Mouse (Mus musculus) hindbrain, embryonic 15.5 days (tissue): ENCODE results near the gene Gm13090. TPM values are rescaled to one million over a fixed set of nuclear protein-coding genes. Genes with fewer than 3 reads are reported as not detected.

Experiments
- ATAC-seq: fragments of 200-750 bp; cut with Nextera tagmentation; 2 replicates; pipeline ENCODE4 v1.8.0; 2017; ENCODE audit warnings: low read depth, moderate number of reproducible peaks, moderate TSS enrichment; ENCODE audit not compliant: low FRiP score
- H3K27ac ChIP-seq: fragments of 300-500 bp; sonication (generic); replicated peaks from 2 replicates; pipeline ENCODE4 v1.5.1; 2015; ENCODE audit warnings: mild to moderate bottlenecking, inconsistent platforms
- H3K27me3 ChIP-seq: fragments of 300-500 bp; sonication (generic); 2 replicates; pipeline ENCODE4 v1.6.1; 2015; ENCODE audit warnings: control low read depth, inconsistent platforms
- H3K36me3 ChIP-seq: fragments of 300-500 bp; sonication (generic); 2 replicates; pipeline ENCODE4 v1.6.1; 2015; ENCODE audit warnings: control low read depth, inconsistent platforms
- H3K4me1 ChIP-seq: fragments of 300-500 bp; sonication (generic); replicated peaks from 2 replicates; pipeline ENCODE4 v1.6.1; 2015; ENCODE audit warnings: control low read depth, inconsistent platforms
- H3K4me2 ChIP-seq: fragments of 300-500 bp; sonication (generic); 2 replicates; pipeline ENCODE4 v1.6.1; 2015; ENCODE audit warnings: moderate library complexity, mild to moderate bottlenecking, inconsistent platforms
- H3K4me3 ChIP-seq: fragments of 300-500 bp; sonication (generic); 2 replicates; pipeline ENCODE4 v1.5.1; 2015; ENCODE audit warnings: mild to moderate bottlenecking, inconsistent platforms
- H3K9ac ChIP-seq: fragments of 300-500 bp; sonication (generic); 2 replicates; pipeline ENCODE4 v1.6.1; 2015; ENCODE audit warnings: inconsistent platforms
- H3K9me3 ChIP-seq: fragments of 300-500 bp; sonication (generic); 2 replicates; pipeline ENCODE4 v1.6.1; 2016; ENCODE audit warnings: control low read depth, inconsistent platforms
- WGBS: fragments of 180-500 bp; shearing (Covaris S2); methylation state at CpG from one replicate; pipeline ENCODE4 v1.1.7; 2015; 5-methylcytosine and 5-hydroxymethylcytosine counted together
- polyA plus RNA-seq: library from polyadenylated mRNA; unstranded; fragments of >200 nt; fragmentation: Nextera tagmentation; extraction: Ambion mirVana; gene quantifications from 2 replicates; pipeline ENCODE4 v1.2.1, GENCODE M21; 2015

Gm13090 gene
- polyA plus RNA-seq, 1 experiment from 2014 or later: not detected

DNA sequence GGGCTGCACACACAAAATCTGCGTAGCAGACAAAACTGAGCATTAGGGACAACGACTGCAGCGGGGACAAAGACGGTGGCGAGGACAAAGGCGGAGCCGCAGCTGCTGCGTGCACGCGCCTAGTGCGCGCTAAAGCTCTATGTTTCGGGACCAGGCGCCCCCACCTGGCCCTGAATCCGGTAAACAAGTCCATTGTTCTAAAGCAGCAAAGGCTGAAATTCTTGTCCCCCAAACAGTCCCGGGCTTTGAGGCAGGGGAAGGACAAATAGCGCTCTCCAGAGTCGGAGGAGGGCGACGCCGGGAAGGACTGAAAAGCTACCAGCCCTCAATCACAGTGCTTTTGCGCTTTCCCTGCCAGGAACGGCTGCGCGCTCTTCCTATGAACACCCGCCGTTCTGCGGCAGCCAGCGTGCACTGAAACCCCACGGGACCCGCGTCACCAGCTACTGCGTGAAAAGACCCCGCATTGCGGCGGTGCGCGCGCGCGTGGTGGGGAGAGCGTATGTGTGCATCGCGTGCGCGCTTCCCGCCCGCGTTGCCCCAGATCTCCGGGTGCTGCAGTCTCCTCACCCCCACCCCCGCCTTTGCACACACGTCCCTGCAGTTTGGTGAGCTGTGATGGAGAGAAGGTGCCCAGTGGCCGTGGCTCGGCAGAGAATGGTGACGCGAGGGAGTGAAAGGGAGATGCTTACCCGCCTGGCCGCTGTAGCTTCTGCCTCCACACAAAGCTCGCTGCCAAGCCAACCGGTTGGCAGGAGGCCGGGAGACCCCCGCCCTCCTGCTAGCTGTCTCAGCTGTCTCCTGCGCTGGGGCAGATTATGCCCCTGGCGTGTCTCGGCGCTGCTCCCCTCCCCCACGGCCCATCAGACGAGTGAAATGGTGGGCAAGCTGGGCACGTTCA is 39.5 kb downstream of the Gm13090 start:
- Histone ChIP-seq H3K27me3 (no peaks in the 10 kb centered on the region), H3K27ac (peak overlapping the region; percentile 99), H3K4me1 (peaks cover 51% of the 10 kb centered on the region), H3K36me3 (no peaks in the 10 kb centered on the region), H3K9me3 (no peaks in the 10 kb centered on the region), H3K4me2 (peak overlapping the region; percentile 69), H3K4me3 (peak overlapping the region; percentile 45), H3K9ac (peak overlapping the region; percentile 74)
- WGBS: under 1% methylated on average over 68 of the region's 69 CpGs
- ATAC-seq: peak; percentile 83

DNA sequence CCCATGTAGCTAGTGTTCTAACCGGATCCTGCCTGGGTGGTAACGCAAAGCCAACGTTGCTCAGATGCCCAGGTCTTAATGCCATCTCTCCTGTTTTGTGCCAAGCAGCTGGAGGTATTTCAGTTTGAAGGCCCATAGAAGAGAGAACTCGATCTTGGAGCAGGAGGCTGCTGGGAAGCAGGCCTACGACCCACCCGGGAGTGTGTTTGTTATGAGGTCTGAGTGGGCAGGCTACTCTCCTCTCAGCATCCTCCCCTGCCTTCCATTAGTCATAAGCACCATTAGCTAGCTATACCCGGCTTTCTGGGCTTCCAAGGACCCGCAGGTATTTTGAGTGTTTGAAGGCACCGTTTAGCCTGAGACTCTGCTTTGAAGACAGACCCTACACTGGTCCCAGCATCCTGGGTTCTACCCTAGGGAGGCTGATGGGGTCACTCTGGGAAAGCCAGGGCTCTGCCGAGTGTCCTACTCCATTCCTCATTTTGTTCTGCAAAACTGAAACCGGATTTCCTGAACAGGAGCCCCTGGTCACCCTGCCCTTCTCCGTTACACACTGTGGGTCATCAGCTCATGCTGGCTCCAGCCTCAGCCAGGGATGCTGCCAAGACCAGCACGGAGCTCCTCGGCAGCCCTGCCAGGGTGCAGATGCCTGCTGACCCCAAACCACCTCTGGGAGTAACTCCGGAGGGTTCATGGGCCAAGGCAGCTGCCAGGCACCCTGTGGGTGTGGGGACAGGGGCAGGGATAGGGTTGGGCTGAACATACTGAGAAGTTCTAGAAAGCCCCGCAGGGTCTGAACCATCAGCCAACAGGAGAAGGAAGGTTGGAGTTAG is 40.6 kb downstream of the Gm13090 start:
- peak overlapping the region; percentile 74 for H3K9ac ChIP-seq
- no peaks in the 10 kb centered on the region for H3K27me3 ChIP-seq
- peak overlapping the region; percentile 45 for H3K4me3 ChIP-seq
- H3K27ac ChIP-seq: peak overlapping the region; percentile 99
- WGBS: 43% methylated on average over 16 of the region's 16 CpGs
- no peaks in the 10 kb centered on the region for H3K9me3 ChIP-seq
- H3K4me2 ChIP-seq: peak overlapping the region; percentile 69
- peaks cover 51% of the 10 kb centered on the region for H3K4me1 ChIP-seq
- no peaks in the 10 kb centered on the region for H3K36me3 ChIP-seq
- no peak for ATAC-seq

GRCm38 (mm10) chr4:151130756-151131490 is 41.6 kb downstream of the Gm13090 start:
- H3K36me3 ChIP-seq: no peaks in the 10 kb centered on the region
- H3K27ac ChIP-seq: peak overlapping the region; percentile 99
- H3K4me3 ChIP-seq: no peak overlapping the region
- no peak overlapping the region for H3K4me2 ChIP-seq
- no peaks in the 10 kb centered on the region for H3K9me3 ChIP-seq
- H3K27me3 ChIP-seq: no peaks in the 10 kb centered on the region
- WGBS: 48% methylated on average over 9 of the region's 9 CpGs
- ATAC-seq: no peak
- no peak overlapping the region for H3K9ac ChIP-seq
- H3K4me1 ChIP-seq: peaks cover 51% of the 10 kb centered on the region

DNA sequence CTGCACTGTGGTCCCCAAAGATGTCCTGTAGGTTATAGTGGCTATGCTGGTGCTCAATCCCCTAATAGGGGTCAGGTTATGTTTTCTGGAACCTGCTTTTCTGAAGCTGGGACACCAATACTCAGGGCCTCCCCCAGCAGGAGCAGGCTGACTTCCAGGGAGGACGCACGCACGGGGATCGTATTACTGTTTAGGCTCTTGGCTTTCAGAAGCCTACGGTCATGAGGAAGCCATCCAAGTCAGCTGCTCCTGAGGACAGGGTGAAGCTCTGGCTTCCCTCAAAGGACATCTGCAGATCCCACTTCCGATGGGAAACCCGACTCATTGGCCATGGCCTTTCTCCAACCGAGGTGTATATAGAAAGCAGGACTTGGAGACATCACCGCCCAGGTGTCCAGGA is 43.1 kb downstream of the Gm13090 start:
- H3K9ac ChIP-seq: no peak overlapping the region
- no peak overlapping the region for H3K4me3 ChIP-seq
- H3K9me3 ChIP-seq: no peaks in the 10 kb centered on the region
- no peak overlapping the region for H3K27ac ChIP-seq
- H3K36me3 ChIP-seq: no peaks in the 10 kb centered on the region
- no peak for ATAC-seq
- H3K27me3 ChIP-seq: no peaks in the 10 kb centered on the region
- peaks cover 36% of the 10 kb centered on the region for H3K4me1 ChIP-seq
- WGBS: 81% methylated on average over 9 of the region's 9 CpGs
- H3K4me2 ChIP-seq: no peak overlapping the region

- WGBS: 57% methylated on average over 4 of the region's 4 CpGs
- ATAC-seq: no peak
- Histone ChIP-seq H3K4me2 (no peak overlapping the region), H3K9ac (no peak overlapping the region), H3K36me3 (no peaks in the 10 kb centered on the region), H3K27ac (no peak overlapping the region), H3K9me3 (no peaks in the 10 kb centered on the region), H3K27me3 (no peaks in the 10 kb centered on the region), H3K4me1 (peaks cover 38% of the 10 kb centered on the region), H3K4me3 (no peak overlapping the region)
Observed at GRCm38 (mm10) chr4:151133760-151134159, 44.4 kb downstream of the Gm13090 start.

DNA sequence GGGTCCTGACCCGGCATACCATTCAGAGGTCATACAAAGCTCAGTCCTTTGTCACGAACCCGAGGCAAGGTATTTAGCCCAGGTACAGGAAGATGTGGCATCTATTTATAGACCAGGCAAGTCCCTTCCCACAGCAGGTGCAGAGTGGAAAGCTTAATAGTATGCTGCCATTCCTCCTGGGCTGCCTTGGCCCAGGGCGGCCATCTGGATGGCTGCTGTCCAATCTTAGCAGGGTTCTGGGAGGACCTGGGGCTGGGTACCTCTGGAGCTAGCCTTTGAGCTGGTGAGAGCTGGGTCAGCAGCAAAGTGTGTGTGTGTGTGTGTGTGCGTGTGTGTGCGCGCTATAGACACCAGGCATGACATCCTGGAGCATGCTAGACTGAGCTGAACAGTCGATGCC is 46.1 kb downstream of the Gm13090 start:
- Histone ChIP-seq H3K4me1 (peaks cover 41% of the 10 kb centered on the region), H3K4me3 (no peak overlapping the region), H3K9ac (no peak overlapping the region), H3K27me3 (no peaks in the 10 kb centered on the region), H3K9me3 (no peaks in the 10 kb centered on the region), H3K4me2 (no peak overlapping the region), H3K36me3 (no peaks in the 10 kb centered on the region), H3K27ac (no peak overlapping the region)
- no peak for ATAC-seq
- WGBS: 80% methylated on average over 8 of the region's 8 CpGs

GRCm38 (mm10) chr4:151137701-151138100 is 48.3 kb downstream of the Gm13090 start:
- H3K9me3 ChIP-seq: no peaks in the 10 kb centered on the region
- H3K4me2 ChIP-seq: peak overlapping the region; percentile 22; the same call in 1 of the 2 replicates
- H3K27me3 ChIP-seq: no peaks in the 10 kb centered on the region
- ATAC-seq: no peak
- H3K4me1 ChIP-seq: peaks cover 44% of the 10 kb centered on the region
- no peak overlapping the region for H3K9ac ChIP-seq
- peak overlapping the region; percentile 37 for H3K27ac ChIP-seq
- WGBS: 40% methylated on average over 5 of the region's 5 CpGs
- no peak overlapping the region for H3K4me3 ChIP-seq
- no peaks in the 10 kb centered on the region for H3K36me3 ChIP-seq

- 16% methylated on average over 10 of the region's 10 CpGs for WGBS
Observed at GRCm38 (mm10) chr4:151138135-151138534, 48.8 kb downstream of the Gm13090 start.

DNA sequence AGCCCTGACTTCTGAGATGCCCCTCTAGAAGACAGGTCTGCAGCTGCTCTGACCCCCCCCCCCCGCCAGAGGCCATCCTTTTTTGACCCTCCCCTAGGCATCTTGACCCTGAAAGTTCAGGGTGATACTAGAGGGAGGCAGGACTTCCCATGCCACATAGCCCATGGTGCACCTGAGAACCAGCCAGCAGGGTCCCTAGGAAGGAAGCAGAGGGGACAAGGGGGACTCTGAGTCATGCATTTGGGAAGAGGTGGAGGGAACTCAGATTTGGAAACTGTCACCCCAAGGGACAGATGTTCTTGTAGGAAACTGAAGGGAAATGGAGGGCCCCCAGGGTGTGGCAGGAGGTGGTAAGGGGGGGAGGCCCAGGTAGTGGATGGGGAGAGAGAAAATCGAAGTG is 49.2 kb downstream of the Gm13090 start:
- peak overlapping the region; percentile 22; the same call in 1 of the 2 replicates for H3K4me2 ChIP-seq
- 35% methylated on average over 2 of the region's 2 CpGs for WGBS
- no peaks in the 10 kb centered on the region for H3K36me3 ChIP-seq
- peak overlapping the region; percentile 96 for H3K27ac ChIP-seq
- H3K9me3 ChIP-seq: no peaks in the 10 kb centered on the region
- H3K4me1 ChIP-seq: peaks cover 44% of the 10 kb centered on the region
- no peak overlapping the region for H3K4me3 ChIP-seq
- no peak for ATAC-seq
- H3K27me3 ChIP-seq: no peaks in the 10 kb centered on the region
- peak overlapping the region; percentile 31 for H3K9ac ChIP-seq

More at GRCm38 (mm10) chr4:151138135-151138534, 48.8 kb downstream of the Gm13090 start:
- Histone ChIP-seq H3K4me1 (peaks cover 44% of the 10 kb centered on the region), H3K27me3 (no peaks in the 10 kb centered on the region), H3K4me2 (peak overlapping the region; percentile 22; the same call in 1 of the 2 replicates), H3K36me3 (no peaks in the 10 kb centered on the region), H3K9me3 (no peaks in the 10 kb centered on the region), H3K27ac (peak overlapping the region; percentile 96), H3K4me3 (no peak overlapping the region), H3K9ac (no peak overlapping the region; the same call in 1 of the 2 replicates)
- ATAC-seq: no peak

DNA sequence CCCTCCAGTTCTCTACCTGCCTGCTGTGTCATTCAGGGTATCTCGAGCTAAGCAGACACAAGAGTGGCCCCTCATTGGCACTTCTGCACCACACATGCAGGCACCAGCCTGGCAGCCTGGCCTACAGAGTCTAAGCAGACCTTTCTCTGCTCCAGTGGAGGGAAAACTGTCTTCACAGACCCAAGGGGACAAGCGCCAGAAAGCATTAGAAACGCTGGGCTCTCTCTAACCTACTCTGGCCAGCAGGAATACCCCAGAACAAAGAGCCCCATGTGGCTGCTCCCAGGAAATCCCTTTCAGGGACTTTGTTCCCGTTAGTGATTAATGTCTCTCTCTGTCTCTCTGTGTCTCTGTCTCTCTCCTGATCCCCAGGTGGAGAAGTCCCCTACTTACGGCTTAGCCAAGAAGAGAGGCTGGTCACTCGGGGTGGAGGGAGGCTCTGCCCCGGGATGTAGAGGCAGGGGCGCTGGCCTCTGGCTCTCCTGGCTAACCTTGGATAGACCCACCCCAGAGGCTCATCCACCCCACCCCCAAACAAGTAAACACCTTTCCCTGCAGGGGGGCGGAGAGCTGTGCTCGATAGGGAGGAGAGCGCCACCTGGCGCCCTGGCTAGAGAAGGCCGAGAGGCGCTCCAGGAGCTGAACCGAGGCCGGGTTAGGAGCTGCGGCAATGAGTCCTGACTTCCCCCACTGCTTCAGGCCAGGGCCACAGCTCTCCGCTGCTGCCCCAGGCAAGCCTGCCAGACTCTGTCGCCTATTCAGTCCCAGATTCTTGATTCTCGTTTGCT is 49.9 kb downstream of the Gm13090 start:
- no peaks in the 10 kb centered on the region for H3K9me3 ChIP-seq
- 3% methylated on average over 20 of the region's 20 CpGs for WGBS
- no peaks in the 10 kb centered on the region for H3K27me3 ChIP-seq
- peak; percentile 13; the same call in 1 of the 2 replicates for ATAC-seq
- peak overlapping the region; percentile 54 for H3K4me2 ChIP-seq
- peaks cover 4% of the 10 kb centered on the region for H3K36me3 ChIP-seq
- H3K27ac ChIP-seq: peak overlapping the region; percentile 96
- H3K4me1 ChIP-seq: peaks cover 44% of the 10 kb centered on the region
- H3K4me3 ChIP-seq: peak overlapping the region; percentile 15; the same call in 1 of the 2 replicates
- H3K9ac ChIP-seq: peak overlapping the region; percentile 31
